Mouse (Mus musculus) liver (tissue): ENCODE measurements at regions not wholly inside any gene's neighbourhood (a gene's known extent, or its start where the extent isn't known, plus 50 kb on each side); places are given as distances from the start of the nearest gene placed in this dataset.
"Not testable (repeated sequence)": the region's sequence is repeated elsewhere in the genome, so short reads cannot be mapped to it uniquely, and the experiment has no call there.

ENCODE experiments used
- DNase-seq: peaks from one replicate; pipeline ENCODE4 v3.0.0-alpha.2; 2020; ENCODE audit warnings: mixed read lengths

DNA sequence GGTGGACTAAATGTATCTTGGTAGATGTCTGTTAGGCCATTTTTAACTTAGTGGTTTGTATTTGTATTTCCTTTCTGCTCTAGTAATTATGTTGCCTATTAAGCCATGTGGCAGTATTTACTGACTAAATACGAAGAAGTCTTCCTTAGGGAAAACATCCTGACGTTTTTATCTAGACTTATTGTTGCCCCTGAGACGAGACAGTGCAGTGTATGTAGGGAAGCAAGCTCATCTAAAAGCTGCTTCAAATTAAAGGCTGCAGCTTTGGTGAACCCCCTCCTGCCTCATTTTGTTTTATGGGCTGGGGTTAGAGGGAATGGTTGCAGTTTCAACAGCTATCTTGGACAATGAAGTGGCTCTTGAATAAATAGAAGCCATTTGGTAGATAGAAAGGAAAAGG is 54.6 kb upstream of the C1galt1 start:
- DNase-seq, result no peak

GRCm38 (mm10) chr6:7789071-7789470 is 55.6 kb upstream of the C1galt1 start:
- DNase-seq, result no peak

GRCm38 (mm10) chr6:7785407-7785806 is 59.2 kb upstream of the C1galt1 start:
- DNase-seq, result no peak

GRCm38 (mm10) chr6:7783059-7783458 is 61.6 kb upstream of the C1galt1 start:
- peak; percentile 69 for DNase-seq

DNA sequence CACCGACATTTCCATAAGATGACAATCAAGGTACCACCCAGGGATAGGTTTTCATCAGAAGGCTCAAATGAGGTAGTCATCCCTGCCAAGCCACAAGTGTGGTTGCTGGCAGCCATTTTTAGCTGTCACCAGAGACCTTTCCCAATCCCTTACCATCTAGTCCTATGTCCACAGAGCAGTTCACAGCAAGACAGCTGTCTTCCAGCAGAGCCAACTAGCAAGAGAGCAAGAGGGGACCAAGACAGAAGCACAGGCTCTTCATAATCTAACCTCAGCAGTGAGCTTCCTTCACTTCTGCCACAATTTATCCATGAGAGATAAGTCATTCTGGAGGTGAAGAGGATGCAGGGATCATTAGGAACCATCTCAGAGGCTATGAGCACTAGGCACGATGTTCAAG is 64.7 kb upstream of the C1galt1 start:
- no peak for DNase-seq

DNA sequence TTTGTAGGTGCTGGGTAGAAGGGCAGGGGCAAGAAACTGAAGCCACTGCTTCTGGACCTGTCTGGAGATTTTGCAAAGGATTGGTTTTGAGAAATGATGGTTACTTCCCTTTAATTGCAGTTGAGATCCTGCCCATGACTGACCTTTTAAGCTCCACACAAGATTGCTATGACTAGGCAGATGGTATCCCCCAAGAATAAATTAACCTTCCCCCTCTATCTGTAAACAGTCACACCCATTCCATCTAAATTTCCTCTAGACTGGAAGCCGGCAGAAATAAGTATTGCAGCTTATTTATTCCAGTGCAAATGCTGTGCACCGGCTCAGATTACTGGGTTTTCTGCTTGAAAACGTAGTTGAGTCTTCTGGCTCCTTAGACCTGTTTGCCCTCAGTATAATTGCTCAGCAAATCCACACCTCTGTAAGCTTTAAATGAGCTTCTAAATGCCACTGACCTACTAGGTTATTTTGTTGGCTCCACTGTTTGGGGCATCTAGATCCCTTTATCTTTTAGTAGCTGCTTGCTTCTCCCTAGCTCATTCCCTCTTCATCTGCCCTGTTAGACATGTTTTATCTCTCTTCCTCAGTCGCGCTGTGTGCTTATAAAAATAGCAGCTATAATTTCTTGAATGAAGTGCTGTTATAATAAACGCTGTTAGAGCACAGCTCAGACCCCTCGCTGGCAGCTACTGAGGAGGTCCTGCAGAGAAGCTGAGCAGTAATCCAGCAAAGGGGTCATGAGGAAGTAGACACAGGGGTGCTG is 65.8 kb upstream of the C1galt1 start:
- DNase-seq, result peak; percentile 21

DNA sequence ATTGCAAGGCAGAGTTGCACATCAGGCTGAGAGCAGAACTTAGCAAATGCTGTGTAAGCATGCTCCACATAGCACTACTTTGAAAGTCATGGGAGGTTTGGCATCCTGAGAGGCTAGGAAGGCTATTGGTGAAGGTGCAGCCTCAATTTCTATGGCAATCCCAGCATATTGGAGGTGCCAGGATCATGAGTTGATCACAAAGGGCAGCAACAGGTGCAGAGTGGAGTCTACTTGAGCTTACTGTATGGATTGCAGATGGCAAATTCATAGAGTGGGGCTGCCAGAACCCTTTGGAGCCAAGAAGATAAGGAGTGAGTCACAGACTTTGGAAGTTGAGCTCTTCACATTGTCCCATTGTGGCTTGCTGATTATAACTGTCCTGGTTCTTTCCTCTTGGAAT is 75.4 kb upstream of the Asns start:
- DNase-seq, result no peak

- DNase-seq, result no peak
Observed at GRCm38 (mm10) chr6:7767631-7768030, 74.6 kb upstream of the Asns start.

GRCm38 (mm10) chr6:7759385-7759784 is 66.3 kb upstream of the Asns start:
- DNase-seq, result peak; percentile 25

DNA sequence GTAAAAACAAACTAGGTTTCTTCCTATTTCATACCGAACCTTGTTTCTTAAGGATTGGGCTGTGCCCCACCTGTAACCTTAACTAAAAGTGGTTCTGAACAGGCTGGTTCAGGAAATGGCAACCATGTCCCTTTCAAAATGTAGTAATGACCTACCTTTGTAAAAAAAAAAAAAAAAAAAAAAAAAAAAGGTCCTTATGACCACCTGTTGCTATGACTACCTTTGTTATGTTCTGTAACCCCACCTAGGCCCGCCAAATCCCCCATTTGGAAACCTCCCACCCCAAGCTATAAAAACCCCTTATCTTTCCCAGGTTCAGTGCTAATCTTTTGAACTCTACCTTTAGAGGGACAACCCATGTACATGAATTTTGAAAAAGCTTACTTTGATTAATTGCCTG is 60.8 kb upstream of the Asns start:
- DNase-seq, result no peak

- DNase-seq, result no peak
Observed at GRCm38 (mm10) chr6:7752885-7753611, 60.0 kb upstream of the Asns start.

DNA sequence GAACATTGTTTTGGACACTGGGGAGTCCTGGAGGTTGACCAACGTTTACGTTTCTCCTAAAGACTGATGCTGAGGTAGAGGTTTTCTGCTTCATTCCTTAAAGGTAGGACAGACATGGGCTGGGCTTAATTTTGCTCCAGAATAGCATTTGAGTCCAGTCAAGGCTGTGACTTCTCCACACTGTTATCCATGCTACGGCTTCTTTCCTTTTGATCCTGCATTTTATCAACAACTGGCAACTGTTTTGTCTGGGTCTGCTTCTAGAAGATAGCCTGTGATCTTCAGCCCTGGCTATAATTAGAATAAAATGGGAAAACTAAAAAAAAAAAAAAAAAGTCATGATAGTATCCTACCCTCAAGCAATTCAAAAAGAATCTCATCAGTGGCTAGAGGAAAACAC is 55.5 kb upstream of the Asns start:
- no peak for DNase-seq

GRCm38 (mm10) chr6:7744257-7744656 is 51.2 kb upstream of the Asns start:
- not testable (repeated sequence) for DNase-seq
